Mouse (Mus musculus): ENCODE results near the gene Tmed1.
"Not testable (repeated sequence)": the region's sequence is repeated elsewhere in the genome, so short reads cannot be mapped to it uniquely, and the experiment has no call there.

Tmed1 gene

DNA sequence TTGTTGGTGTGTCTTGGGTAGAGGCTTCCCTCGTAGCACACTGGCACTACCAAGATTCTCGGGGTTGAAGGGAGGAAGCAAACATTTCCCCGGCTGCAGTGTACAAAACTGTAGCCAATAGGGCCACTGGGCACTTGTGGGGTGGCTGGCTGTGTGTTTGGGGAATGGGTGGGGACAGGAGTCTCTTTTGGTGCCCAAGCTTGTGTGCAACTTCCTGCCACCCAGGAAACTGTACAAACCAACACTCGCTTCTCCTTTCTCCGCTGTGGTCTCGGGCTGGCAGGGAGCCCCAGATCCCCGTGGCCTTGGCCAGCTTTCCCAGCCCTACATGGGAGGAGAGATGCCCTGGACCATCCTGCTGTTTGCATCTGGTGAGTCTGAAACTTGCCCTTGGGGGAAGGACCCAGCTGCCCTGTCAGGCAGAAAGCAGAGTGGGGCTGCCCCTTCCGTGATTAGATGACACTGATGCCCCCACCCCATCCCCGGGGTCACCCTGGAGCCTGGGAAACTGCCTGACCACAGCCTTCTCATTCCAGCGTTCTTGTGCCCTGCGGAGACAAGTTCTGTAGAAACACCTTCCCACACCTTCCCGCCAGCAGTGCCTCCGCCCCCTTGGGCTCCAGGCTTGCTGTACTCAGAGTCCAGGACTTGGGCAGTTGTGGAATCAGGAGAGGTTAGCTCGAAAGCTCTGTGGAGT is 16.0 kb upstream of the Tmed1 start, which contains the start of gene AB124611:
Gene AB124611 (plus strand): TSS at position 240 of the 697 bp plus-strand sequence.
- DNase-seq (ENCODE audit: low spot score in 2 of 2) = no peak

DNA sequence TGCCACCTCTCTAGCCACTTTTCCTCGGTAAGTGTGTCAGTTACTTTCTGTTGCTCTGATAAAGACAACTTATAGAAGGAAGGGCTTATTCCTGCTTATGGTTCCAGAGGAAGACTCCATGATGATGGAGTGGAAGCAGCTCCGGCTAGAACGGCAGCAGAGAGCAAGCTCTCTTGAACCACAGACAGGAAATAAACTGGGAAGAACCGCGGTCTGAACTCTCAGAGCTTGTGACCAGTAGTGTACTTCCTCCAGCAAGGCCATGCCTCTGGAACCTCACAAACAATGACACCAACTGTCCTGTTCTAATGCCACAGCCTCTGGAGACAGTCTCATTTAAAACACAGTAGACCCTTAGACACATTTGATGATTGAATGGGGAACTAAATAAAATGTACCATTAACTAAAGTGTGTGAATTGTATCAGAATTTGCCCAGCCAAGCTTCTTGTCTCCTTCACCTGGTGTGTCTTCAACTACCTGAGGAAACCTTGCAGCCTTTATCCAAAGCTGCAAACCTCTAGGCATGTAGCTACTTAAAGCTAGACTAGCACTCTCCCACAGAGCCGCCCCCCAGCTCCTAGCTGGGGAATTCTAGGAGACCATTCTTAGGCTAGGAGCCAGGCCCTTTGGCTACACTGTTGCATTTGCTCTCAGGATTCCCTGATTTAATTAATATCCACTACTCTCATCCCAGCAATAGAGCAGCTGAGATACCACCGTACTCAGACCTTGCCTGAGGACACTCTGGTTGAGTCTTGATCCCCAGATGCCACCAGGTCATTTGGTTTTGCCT is 15.3 kb upstream of the Tmed1 start:
- no peak for DNase-seq (ENCODE audit: low spot score in 2 of 2)

DNA sequence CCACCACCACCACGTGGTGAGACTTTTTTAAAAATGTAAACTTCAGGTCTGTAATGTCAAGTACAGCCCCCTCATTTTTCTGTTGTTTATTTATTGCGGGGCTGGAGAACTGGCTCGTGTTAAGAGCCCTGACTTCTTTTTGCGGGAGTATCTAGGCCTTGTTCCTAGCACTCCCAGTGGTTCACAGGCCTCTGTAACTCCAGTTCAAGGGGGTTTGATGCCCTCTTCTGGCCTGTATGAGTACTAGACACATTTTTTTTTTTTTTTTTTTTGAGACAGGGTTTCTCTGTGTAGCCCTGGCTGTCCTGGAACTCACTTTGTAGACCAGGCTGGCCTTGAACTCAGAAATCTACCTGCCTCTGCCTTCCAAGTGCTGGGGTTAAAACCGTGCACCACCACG is 8.6 kb upstream of the Tmed1 start:
- not testable (repeated sequence) for DNase-seq (ENCODE audit: low spot score in 2 of 2)

DNA sequence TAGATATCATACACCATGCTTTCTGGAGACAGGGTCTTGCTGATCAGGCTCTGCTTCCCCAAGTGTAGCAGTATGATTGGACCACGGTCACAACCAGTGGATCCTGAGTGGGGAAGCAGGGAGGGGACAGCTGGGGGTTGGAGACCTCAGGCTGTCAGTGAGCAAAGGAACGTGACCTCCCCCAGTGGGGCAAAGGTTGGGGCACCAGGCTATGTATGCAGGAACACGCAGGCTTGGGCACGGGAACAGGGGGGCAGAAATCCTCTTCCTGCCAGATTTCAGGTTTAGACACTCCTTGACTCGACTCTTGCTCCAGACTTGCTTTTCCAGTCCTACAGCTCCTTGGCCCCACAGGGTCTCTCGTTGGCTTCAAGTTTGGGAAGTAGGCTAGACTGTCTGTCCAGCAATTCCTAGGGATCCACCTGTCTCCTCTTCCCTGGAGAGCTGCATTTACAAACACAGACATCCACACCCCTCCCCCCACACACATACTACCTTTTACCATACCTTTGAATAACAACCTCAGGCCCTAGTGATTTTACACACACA is 8.0 kb upstream of the Tmed1 start:
- DNase-seq (ENCODE audit: low spot score in 2 of 2) = no peak

DNA sequence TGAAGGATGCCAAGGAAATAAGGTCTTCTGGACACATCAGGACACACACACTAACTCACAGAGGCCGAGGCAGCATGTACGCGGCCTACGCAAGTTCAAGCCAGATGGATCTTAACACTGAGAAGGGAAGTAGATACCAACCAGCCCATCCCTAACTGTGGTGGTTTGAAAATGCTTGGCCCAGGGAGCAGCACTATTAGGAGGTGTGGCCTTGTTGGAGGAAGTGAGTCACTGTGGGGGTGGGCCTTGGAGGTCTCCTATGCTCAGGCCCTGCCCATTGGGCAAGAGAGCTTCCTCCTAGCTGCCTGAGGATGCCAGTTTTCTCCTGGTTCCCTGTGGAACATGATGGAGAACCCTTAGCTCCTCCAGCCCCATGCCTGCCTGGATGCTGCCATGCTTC is 3.4 kb upstream of the Tmed1 start:
- DNase-seq (ENCODE audit: low spot score in 2 of 2) = no peak

DNA sequence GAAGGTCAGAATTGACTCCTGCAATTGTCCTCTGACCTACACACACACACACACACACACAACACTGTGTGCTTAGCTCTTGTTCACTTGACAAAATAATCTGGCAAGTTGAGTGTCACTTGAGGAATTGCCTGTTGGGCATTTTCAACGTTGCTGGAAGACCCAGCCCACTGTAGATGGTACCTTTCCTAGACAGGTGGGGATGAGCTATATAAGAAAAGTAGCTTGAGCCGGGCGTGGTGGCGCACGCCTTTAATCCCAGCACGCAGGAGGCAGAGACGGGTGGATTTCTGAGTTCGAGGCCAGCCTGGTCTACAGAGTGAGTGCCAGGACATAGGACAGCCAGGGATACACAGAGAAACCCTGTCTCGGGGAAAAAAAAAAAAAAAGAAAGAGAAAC is 1.0 kb upstream of the Tmed1 start:
- DNase-seq (ENCODE audit: low spot score in 2 of 2) = no peak

DNA sequence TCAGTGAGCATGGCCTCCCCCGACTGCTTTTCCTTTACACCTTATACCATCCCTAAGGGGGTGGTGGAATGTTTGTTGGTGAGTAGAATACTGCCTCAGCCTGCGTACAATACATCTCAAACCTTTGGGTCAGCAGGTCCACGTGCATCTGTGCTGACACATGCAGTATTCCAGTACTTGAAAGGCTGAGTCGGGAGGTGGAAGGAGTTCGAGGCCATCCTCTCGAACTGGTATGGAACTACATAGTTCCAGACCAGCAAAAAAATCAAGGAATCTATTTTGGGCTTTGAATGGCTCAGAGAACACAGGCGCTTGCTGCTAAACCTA is 600 bp upstream of the Tmed1 start:
- DNase-seq (ENCODE audit: low spot score in 2 of 2) = no peak

DNA sequence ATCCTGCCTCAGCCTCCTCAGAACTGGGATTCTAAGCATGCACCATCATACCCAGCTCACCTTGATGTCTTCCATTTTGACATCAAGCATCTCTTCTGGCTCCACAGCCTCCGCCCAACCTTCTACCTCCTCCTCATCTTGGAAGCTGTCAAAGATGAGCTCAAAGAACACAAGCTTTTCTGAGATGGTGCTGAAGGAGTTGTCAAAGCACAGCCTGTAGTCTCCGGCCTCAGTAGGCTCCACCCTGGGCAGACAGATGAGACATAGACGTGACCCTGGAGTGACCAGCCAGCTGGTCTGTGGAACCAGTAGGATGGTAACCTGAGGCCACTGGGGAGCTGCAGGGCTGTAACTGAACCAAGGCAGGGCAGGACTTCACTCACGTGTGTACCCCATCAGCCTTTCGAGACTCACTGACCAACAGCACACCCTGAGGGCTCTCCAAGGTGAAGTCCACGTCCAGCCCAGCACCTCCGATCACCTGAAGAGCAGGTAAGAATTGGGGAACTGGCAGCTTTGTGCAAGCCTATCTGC is 1.1 kb downstream of the Tmed1 start:
- no peak for DNase-seq (ENCODE audit: low spot score in 2 of 2)

DNA sequence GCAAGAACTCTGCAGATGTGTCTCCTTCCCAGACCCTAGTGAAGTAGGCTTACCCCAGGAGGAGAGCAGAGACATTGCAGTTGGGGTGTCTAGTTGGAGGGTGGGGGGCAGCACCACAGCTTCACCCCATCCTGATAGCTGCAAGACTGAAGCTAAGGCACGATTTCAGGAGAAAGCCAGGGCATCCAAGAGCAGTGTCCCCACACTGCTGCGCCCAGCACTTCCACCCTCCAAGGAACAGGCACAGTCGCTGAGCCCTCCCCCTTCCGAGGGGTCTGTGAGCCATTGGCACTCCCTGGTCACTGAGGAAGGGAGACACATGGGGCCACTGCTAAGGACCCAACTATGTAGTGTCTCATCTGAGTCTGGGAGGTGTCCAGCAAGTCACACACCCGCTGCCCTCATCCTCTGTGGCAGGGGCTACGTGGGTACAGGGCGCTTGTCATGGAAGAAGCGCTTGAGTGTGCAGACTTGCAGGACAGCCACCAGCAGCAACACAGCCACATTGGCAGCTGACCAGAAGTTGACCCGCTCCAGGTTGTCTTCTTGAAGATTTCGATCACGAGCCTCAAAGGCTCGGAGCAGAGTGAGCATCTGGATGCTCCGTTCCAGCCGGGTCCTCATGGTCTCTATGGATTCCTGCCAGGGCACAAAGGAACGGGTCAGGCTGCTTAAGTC is 2.2 kb downstream of the Tmed1 start:
- DNase-seq (ENCODE audit: low spot score in 2 of 2) = no peak

DNA sequence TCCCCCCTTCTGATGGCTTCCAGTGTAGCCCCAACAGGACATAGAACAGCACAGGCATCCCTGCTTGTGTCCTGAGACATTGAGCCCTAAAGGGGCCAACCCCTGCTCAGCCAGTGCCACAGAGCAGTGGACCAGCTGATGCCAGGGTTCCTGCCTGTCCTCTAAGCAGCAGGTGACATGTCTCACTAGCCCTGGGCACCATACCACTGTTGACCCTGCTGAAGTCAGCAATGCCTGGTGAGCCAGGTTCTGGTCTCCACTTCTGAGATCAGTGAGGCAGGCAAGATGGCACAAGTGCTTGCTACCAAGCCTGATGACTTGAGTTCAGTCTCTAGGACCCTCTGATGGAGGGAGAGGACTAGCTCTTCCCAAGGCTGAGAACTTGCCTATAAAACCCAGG is 4.3 kb downstream of the Tmed1 start:
- DNase-seq (ENCODE audit: low spot score in 2 of 2) = no peak

DNA sequence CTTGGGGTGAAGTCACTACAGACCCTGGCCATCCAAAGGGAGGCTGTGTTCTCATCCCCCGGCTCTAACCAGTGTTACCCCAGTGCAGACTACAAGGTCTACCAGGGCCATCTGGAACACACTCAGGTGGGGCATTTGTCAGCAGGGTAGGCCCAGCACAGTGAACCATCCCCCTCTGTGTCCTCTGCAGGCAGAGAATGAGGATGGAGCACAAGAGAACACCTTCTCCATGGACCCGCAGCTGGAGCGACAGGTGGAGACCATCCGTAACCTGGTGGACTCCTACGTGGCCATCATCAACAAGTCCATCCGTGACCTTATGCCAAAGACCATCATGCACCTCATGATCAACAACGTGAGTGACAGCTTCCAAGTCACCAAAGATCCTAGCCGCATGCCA is 6.7 kb downstream of the Tmed1 start:
- DNase-seq (ENCODE audit: low spot score in 2 of 2) = no peak

DNA sequence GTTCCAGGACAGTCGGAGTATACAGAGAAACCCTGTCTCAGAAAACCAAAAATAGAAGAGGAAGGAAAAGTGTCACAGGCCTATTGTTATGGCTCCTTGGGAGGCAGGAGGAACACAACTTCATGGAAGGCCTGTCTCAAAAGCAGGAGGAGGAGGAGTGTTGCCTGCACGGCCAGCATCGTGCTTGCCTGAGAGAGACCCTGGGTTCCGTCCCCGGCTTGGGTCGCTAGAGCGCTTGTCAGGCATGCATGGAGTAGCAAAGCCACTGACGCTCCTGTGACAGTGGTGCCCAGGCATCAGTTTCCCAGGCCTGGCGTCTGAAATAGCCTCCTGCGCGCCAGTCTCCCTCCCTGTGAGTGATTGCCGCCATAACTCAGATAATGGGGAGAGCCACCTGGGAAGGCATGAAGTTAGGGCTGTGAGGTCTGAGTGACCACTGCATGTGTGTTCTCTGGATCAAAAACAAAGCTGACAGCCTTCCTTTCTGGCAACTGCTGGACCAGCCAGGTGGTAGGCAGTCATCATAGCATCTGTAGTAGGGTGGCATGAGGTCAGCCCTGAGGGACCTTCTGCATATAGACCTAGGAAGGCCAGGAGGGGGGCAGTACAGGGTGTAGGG is 11.7 kb downstream of the Tmed1 start:
- no peak for DNase-seq (ENCODE audit: low spot score in 2 of 2)

DNA sequence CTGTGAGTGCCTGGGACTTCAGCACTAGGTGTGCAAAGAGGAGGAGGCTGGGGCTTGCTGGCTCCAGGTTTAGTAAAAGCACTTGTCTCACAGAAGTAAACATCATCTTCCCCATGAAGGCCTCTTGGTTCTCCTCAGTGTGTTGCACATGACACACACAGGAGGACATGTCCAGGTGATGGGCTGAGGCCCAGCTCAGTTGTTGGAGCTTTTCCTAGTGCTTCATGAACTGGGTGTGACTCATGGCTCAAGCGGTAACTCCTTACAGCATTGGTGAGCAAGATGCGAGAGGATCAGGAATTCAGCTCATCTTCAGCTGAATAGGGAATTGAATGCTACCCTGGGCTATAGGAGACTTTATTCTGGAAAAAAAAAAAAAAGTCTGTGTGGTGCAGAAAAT is 12.4 kb downstream of the Tmed1 start:
- DNase-seq (ENCODE audit: low spot score in 2 of 2) = no peak

DNA sequence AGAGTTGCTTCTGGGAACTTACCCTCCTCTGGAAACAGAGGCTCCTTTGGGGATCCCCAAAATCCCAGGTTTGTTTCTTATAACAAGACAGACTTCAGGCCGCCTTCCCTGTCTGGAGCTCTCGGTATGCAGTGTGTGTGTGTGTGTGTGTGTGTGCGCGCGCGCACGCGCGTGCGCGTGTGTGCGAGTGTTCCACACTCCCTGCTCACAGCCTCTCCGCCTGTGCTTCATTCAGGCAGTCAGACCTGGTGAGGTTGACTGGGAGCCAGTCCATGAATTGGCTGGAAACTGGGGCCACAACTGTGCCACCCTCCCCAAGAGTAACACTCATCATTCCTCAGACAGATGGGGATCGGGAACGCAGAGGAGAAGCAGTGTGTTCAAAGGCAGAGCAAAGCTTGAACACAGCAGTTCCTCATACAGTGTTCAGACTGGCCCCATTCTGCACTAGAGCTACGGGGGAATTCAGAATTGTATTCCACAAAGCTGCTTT is 13.0 kb downstream of the Tmed1 start:
- DNase-seq (ENCODE audit: low spot score in 2 of 2) = no peak

DNA sequence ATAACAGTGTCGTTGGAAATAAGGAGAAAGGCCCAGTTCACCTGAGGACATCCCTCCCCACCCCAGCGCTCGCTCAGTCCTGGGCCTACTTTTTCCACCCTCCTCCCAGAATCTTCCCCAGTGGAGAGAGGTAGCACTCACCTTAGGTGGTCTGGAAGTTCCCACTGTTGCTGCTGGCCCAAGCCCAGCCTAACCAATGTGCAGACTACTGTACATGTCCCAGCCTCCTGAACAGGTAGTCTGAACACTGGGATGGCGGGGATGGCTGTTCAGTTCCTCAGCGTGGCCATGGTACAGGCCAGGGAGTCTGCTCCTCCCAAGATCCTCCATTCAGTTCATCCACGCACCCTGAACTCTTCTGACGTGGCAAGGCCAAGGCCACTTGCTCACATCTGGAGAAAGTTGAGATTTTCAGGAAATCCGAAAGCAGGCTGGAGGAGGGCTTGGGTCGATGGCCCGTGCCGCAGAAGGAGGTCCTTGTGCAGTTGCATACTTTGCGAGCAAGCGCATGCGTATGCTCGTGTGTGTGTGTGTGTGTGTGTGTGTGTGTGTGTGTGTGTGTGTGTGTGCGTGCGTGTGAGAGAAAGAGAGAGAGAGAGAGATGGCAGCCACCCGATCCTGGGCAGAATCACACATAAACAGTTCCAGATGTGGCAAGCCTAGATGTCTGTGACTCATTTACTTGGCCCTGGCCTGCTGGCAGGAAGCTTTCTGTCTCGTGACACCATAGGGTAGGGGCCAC is 13.6 kb downstream of the Tmed1 start:
- DNase-seq (ENCODE audit: low spot score in 2 of 2) = peak in 1 of 2 experiments; percentile 51

DNA sequence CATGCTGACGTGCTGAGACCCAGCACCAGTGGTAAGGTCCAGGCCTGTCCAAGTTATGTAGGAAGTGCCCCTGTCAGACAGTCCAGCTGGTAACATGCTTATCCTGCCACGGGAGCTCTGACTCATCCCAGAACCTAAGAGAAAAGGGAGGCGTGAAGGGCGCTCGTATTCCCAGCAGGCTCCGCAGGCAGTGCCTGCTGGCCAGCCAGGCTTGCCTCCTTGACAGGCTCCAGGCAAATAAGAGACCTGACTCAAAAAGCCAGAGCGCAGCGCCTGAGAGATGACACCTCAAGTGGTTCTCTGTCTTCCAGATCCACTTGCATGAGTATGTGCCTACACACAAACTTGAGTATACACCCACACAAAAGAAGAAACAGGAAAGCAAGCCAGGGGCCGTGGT is 15.3 kb downstream of the Tmed1 start:
- DNase-seq (ENCODE audit: low spot score in 2 of 2) = no peak

DNA sequence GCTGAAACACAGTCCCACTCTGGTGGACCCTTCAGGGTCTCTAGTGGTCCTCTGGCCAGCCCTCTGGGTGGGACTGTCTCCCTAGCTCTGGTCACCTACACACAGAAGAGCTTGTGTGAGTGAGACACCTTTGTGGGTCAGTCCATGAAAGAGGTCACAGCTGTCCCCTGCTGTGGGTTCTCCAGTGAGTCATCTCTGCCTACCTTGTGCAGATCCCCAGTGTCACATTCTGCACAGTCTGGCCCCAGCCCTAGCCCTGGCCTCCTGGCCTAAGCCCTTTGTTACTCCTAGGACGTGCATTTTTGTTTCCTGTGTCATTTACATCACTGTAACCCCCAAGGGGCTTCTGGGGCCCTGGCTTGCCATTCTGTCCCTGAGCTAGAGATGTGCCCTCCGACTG is 16.1 kb downstream of the Tmed1 start:
- DNase-seq (ENCODE audit: low spot score in 2 of 2) = no peak

DNA sequence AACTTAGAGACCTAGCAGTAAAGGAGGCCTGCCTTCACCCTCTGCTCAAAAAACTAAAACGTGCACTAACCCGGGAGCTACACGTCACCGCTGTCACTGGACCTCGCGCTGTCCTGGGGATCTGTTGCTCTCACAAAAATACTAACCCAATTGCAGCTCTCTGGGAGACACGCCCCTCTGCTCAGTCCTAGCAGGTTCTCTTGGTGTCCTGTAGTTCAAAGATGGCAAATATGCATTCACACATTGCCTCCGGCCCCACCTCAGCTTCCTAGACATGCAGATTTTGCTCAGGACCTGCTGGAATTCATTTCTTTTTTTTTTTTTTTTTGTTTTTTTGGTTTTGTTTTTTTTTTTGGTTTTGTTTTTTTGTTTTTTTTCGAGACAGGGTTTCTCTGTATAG is 19.4 kb downstream of the Tmed1 start:
- DNase-seq (ENCODE audit: low spot score in 2 of 2) = no peak

DNA sequence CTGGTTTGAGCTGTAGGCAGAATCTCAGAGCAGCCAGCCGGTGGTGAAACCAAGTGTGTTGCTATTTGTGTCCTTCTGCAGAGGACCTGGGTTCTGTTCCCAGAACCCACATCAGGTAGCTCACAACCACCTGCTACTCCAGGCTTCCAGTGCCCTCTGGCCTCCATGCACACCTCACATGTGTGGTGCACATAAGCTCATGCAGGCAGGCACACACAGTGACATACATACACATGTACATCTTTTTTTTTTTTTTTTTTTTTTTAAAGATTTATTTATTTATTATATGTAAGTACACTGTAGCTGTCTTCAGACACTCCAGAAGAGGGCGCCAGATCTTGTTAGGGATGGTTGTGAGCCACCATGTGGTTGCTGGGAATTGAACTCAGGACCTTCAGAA is 21.8 kb downstream of the Tmed1 start:
- not testable (repeated sequence) for DNase-seq (ENCODE audit: low spot score in 2 of 2)

DNA sequence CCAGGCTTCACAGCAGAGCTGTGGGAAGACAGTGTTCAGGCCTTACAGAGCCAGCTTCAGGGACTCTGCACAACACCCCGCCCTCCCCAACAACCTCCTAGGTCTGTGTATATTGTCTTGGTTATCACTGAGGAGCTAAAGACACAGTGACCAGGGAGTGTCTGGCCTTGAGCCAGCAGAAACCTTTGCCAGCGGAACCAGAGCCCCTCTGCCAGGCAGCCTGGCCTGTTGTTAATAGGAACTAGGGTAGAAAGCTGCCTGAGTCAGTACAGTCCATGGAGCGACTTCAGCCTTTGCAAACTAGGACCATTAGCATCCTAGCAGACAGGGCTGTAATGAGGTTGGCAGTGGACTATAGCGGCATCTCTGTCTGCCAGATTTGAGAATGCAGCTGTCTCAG is 26.0 kb downstream of the Tmed1 start:
- DNase-seq (ENCODE audit: low spot score in 2 of 2) = no peak

DNA sequence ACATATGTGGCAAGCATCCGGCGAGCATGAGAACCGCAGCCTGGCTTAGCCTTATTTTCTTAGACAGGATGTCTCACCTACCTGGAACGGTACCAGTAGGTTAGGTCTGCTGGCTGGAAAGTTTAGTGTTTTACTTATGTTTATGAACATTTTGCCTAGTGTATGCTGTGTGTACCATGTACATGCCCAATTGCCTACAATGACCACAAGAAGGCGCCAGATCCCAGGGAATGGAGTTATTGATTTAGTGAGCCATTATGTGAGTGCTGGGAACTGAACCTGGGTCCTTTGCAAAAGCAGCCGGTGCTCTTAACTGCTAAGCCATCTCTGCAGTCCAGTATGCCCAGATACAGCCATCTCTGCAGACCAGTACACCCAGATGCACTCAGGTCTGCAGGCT is 32.3 kb downstream of the Tmed1 start:
- no peak for DNase-seq (ENCODE audit: low spot score in 2 of 2)
